Mouse (Mus musculus) hindlimb bud, embryonic 11.5 days (tissue): ENCODE data around the gene Dock11.

Experiments used
- DNase-seq: peaks from one replicate; pipeline ENCODE4 v3.0.0-alpha.2; 2012; ENCODE audit warnings: low read depth, low spot score; ENCODE audit errors: extremely low spot score

Dock11 gene

GRCm38 (mm10) chrX:35946394-35946793, 57.8 kb downstream of the Dock11 start:
- DNase-seq, result no peak

- DNase-seq, result no peak
These were observed 61.5 kb downstream of the Dock11 start for GRCm38 (mm10) chrX:35950135-35950534.

GRCm38 (mm10) chrX:35951945-35952344, 63.3 kb downstream of the Dock11 start:
- DNase-seq, result no peak

GRCm38 (mm10) chrX:35952521-35953095, 64.0 kb downstream of the Dock11 start:
- no peak for DNase-seq

GRCm38 (mm10) chrX:35956236-35956635, 67.6 kb downstream of the Dock11 start:
- no peak for DNase-seq

GRCm38 (mm10) chrX:35963087-35963486, 74.5 kb downstream of the Dock11 start:
- no peak for DNase-seq

GRCm38 (mm10) chrX:35969276-35969675, 80.6 kb downstream of the Dock11 start:
- no peak for DNase-seq

- no peak for DNase-seq
These were observed 88.0 kb downstream of the Dock11 start for GRCm38 (mm10) chrX:35976657-35977056.

GRCm38 (mm10) chrX:35987981-35988380, 99.3 kb downstream of the Dock11 start:
- DNase-seq, result no peak

- DNase-seq, result no peak
These were observed 102.0 kb downstream of the Dock11 start for GRCm38 (mm10) chrX:35990508-35991095.

GRCm38 (mm10) chrX:35994226-35994625, 105.6 kb downstream of the Dock11 start:
- DNase-seq, result no peak

GRCm38 (mm10) chrX:35997004-35997403, 108.4 kb downstream of the Dock11 start:
- no peak for DNase-seq

GRCm38 (mm10) chrX:35997793-35998419, 109.3 kb downstream of the Dock11 start:
- no peak for DNase-seq

- no peak for DNase-seq
These were observed 137.0 kb downstream of the Dock11 start for GRCm38 (mm10) chrX:36025651-36026050.

GRCm38 (mm10) chrX:36031113-36031512, 142.5 kb downstream of the Dock11 start:
- DNase-seq, result no peak

GRCm38 (mm10) chrX:36034045-36034444, 145.4 kb downstream of the Dock11 start:
- DNase-seq, result no peak

- DNase-seq, result no peak
These were observed 157.1 kb downstream of the Dock11 start for GRCm38 (mm10) chrX:36045731-36046130.

- no peak for DNase-seq
These were observed 158.8 kb downstream of the Dock11 start for GRCm38 (mm10) chrX:36047451-36047850.

- no peak for DNase-seq
These were observed 161.7 kb downstream of the Dock11 start for GRCm38 (mm10) chrX:36050312-36050711.

- no peak for DNase-seq
These were observed 185.4 kb downstream of the Dock11 start for GRCm38 (mm10) chrX:36073997-36074396.

GRCm38 (mm10) chrX:36077164-36077563, 188.5 kb downstream of the Dock11 start:
- DNase-seq, result no peak

- DNase-seq, result no peak
These were observed 194.3 kb downstream of the Dock11 start for GRCm38 (mm10) chrX:36082917-36083316.
